Mouse (Mus musculus) yolk sac, embryonic 10.5 days (tissue): ENCODE data around the gene Ndufb6.

Experiments
- DNase-seq: peaks from one replicate; pipeline ENCODE4 v3.0.0-alpha.2; 2017; ENCODE audit warnings: low spot score

Ndufb6 gene

DNA sequence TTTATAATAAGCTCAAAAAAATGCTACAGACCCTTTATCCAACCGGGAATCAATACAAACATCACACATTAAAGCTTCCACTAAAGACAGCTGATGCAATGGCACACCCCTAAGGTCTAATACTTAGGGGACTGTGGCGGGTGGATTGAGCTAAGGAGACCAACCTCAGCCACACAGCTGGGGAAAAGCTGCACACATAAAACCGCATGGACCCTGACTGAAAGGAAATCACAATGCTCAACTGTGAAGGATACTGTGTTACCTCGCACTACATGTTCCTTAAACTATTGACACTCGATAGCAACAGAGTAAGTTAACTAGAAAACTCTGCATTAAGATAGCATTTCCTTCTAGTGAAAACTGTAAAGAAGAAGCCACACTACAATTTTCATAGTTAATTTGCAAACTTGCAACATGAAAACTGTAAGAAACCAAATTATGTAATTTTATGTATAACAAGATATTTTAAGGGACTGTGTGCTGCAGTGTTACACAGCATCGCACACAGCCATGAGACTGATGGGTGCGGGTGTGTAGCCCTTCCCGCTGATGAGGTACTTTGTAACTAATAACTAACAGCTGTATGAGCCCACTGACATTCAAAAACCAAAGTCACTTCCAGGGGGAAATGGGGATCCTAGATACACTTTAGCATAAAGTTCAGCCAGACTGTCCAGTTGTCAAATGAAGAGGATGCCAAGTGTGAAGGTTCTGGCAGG is 24.7 kb downstream of the Ndufb6 start:
- DNase-seq: no peak

DNA sequence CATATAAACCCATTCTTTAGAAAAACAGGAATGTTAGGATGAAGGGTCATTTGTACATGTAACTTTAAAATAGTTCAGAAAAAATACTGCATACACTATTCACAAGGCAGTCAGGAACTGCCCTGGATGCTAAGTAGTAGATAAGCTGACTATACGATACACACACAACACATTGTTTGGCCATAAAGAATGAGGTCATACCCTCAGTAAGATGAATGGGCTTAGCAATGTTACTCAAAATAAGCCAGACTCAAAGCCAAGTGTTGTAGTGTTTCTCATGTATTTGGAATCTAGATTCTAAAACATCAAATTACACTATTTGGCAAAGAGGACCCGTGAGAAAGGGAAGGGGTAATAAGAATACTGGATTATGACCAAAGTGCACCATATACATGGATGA is 25.5 kb downstream of the Ndufb6 start:
- DNase-seq: no peak

DNA sequence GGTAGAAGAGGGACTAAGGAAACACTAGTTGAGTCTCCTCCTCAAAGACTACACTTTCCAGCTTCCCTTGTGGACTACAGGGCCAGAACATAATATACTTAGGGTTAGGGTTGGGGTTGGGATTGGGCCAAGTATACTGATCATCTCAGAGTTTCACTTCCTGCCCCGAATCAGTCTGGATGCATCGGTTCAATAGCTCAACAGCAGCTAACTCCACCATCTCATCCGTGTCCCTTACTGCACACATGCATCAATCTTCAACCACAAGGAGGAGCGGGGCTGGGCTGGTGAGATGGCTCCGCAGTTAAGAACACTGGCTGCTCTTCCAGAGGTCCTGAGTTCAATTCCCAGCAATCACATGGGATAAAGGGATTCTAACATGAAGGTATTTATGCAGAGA is 28.2 kb downstream of the Ndufb6 start:
- DNase-seq: no peak

DNA sequence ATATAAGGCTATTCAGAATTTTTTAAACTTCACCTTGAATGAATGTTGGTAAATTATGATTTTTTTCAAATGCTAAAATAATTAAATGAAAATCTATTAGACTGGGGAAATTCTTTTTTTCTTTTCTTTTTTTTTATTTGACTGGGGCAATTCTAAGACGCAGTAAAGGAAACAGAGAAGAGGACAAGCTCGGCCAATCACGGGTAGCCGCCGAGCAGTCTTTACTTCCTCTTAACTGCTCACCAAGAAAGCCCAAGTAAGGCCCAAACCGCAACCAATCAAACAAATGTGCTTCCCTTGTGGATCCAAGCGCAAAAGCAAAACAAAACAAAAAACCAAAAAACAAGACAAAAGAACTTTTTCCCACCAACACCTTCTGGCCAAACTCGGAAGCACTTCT is 35.2 kb downstream of the Ndufb6 start:
- no peak for DNase-seq

DNA sequence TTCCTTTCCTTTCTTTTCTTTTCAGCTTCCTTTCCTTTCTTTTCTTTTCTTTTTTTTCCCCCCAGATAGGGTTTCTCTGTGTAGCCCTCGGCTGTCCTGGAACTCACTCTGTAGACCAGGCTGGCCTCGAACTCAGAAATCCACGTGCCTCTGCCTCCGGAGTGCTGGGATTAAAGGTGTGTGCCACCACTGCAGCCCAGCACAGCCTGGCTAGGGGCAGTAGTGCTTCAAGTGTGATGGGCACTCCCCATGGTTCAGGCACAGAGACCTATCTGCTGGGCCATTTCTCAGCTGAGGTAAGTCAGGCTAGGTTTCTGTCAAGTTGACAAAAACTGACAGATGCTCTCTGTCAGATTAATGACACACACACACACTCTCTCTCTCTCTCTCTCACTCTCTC is 36.2 kb downstream of the Ndufb6 start:
- no peak for DNase-seq

DNA sequence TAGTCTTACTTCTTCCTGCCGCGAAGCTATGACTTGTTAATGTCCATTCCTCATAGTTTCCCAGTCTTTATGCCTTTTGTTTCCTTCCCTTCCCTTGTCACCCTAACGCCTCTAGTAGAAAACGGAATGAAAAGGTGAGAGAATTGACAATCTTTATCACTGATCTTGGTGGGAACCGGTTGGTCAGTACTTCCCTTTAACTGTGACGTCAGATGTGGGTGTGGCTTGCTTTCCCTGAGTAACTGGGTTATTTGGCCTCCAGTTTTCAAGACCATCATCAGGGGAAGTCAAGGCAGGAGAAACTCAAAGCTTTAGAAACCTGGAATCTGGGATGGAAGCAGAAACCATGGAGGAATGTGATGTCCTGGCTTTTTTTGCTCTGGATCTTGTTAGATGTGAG is 37.3 kb downstream of the Ndufb6 start:
- no peak for DNase-seq

DNA sequence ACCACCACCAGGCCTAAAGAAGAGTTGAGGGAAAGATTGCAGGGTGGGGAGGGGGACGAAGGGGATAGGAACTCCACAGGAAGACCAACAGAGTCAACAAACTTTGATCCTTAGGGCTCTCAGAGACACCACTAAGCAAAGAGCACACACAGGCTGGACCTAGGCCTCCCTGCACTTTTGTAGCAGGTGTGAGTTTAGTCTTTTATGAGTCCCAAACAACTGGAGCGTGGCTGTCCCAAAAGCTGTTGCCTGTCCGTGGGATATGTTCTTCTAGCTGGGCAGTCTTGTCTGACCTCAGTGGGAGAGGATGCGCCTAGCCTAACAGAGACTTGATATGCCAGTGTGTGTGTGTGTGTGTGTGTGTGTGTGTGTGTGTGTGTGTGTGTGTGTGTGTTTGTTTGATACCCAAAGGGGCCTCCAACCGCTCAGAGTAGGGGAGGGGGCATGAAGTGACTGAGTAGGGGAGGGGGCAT is 38.9 kb downstream of the Ndufb6 start:
- no peak for DNase-seq

DNA sequence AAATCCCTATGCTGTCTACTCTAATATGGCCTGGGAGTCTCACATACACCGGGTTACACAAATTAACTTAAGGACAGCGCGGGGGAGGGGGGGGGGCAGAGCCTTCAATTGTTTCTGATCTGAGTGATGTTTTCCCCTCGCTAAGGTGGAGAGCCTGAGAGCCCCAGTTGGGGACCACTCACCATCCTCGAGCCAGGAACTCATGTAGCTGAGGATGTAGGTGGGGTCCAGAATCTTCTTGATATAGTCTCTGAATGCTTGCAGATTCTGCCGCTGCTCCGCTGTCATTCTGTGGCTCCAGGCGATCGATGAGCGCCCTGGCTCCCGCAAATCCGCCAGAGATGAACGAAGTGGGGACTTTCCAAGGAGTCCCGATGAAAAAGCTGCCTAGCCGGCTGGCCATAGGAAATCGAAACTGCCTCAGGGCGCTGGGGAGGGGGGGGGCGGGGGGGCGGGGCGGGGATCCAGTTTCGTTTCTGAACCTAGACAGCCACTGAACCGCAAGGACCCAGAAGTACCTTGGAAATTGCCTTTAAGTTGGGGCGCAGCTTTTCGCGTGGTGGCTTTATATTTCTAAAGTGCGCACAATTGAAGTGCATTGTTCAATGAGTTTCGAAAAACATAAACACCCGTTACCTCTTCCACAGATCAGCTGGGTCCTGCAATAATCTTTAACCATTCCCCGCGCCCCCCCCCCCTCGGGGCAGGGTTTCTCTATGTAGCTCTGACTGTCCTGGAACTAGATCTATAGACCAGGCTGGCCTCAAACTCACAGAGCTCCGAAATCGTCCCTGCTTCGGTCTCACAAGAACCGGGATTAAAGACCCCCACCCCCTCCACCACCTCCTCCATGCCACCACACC is 39.6 kb downstream of the Ndufb6 start, which contains the start of gene Ddx58:
Gene Ddx58, minus strand, starts transcription at position 420 of the 863 bp plus-strand sequence.
- peak; percentile 82 for DNase-seq

DNA sequence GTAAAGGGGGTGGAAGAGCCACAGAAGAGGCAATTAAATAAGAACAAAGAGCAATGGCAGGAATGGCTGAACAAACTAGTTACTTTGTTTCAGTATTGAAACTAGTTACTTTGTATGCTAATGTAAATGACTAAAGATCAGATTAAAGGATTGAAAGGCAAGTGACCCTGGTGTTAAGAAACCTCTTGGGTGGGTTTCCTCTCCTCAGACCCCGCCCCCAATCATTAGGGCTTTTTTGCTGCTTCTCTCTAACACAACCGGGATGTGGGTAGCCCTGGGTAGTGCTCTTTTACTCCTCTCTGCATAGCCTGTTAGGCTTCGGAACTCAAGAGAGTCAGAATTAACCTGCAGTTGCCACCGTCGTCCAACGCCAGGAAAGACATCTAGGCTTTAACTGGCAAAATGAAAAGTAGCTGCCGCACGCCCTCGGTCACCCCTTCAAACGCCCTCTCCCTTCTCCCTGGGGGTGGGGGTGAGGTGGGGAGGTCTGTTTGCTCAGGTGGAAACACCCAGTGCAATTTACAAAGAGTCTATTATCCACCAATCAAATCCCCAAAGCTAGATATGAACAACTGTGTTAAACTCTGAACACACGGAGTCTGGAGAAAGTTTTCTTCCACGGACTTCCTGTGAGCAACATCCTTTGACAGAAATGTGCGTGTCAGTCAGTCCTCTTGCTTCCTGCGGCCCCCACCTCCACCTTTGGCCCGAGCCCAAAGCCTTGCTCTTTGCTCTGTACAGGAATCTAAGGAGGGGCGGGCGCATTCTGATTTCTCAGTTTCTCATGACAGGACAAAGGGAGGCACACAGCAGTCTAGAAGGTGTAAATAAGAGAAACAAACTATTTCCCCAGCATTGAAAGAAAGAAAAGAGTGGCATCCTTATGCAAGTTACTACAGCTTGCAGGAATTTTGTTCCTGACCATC is 40.5 kb downstream of the Ndufb6 start:
- DNase-seq: peak; percentile 79

DNA sequence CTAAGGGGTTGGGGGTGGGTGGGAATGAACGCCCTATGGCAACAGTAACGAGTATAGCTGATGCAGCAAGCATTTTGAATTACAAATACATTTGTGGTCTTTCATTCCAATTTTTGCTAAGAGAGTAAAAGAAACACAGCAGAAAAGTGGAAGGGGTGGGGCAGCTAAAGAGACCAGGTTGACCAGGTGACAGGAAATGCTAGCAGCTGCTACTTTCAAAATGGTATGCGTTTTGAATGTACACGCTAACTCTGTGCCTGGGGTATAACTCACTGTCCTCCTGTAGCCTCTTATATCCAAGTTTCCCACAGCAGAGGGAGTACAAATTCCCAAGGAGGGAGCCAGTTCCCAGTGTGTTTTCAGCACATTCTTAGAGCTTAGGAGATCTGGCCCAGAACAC is 42.4 kb downstream of the Ndufb6 start:
- no peak for DNase-seq

DNA sequence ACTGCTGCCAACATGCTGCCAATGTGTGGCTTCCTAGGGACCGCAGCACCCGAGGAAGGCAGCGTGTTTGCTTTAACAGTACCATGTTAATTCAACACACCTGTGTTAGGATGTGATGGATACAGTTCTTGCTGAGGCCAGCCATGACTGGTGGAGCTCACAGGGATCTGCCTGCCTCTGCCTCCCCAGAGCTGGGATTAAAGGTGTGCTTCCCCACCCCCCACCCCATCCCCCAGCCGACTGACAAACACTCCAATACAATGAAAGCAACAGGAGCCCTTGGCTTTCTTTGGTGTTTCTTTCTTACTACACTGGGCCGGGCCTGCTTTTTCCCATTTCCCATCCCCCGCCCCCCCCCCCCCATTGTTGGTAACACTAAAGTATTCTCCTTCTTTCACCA is 45.0 kb downstream of the Ndufb6 start:
- no peak for DNase-seq

DNA sequence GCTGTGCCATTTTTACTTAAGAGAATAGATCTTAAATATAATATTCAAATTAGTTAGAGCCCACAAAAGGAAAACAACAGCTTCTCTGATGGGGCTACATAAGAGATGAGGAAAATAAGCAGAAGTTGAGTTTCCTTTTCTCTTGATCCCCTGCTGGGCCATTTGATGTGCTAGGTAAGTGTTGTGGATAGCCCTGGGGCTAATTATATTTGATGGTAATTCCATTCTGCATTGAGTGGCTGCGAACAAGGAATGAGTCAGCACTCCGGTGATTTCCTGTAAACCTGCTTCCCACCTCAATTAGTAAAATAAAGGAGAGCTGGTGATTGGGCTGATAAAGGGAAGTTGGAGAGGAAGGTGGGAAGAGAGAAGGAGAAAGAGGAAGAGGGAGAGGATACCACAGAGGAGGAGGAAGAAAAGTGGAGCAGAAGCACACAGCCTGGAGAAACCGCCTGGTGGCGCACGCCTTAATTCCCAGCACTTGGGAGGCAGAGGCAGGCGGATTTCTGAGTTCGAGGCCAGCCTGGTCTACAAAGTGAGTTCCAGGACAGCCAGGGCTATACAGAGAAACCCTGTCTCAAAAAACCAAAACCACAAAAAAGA is 46.1 kb downstream of the Ndufb6 start:
- no peak for DNase-seq

DNA sequence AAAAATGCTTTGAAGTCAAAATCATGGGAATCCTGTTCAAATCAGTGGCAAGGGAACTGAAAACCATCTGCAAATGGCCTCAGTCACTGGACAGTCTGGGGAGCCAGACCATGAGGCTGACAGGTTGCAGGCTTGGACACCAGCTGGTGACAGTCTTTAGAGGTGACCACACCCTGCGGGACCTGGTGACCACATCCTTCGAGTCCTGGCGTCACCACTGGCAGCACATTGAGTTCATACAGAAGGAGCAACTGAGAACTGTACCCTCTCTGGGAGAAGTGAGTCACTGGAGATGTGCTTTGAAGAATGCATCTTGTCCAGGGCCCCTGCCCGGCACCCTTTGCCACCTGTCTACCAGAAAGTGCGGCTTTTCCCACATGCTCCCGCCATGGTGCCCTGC is 49.5 kb downstream of the Ndufb6 start:
- no peak for DNase-seq

DNA sequence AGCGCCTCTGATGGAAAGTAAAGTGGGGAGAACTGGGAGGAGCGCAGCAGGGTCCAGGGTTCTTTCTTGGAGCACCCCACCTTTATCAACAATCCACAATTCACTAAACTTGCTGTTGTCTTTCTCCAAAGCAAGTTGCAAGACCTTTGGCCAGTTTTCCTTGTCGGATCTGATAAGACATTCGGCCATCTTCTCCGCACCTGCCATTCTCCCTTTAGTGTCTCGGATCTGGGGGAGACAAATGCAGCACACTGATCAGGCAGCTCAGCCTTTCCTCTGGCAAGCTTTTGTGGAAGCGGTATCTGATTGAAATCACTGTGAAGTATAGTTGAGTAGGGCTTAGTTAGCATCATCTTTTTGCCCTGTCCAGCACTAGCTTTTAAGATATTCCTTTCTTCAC is 51.3 kb downstream of the Ndufb6 start:
- DNase-seq: no peak

DNA sequence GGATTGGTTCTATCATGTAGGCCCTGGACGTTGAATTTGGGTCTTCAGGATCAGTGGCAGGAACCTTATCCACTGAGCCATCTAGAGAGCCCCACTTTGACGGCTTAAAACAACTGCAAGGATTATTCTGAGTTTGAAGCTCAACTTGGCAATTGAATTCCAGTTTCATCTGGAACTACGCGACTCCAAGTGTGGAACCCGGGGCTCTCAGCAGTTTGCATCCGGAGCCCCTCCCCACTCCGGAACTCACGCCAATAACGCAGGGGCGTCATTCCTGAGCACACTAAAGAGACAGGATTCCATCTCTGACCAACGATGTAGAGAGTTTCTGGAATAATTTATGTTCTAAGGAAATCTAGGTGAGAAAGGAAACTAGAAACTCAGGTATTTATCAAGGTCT is 52.1 kb downstream of the Ndufb6 start:
- DNase-seq: no peak

DNA sequence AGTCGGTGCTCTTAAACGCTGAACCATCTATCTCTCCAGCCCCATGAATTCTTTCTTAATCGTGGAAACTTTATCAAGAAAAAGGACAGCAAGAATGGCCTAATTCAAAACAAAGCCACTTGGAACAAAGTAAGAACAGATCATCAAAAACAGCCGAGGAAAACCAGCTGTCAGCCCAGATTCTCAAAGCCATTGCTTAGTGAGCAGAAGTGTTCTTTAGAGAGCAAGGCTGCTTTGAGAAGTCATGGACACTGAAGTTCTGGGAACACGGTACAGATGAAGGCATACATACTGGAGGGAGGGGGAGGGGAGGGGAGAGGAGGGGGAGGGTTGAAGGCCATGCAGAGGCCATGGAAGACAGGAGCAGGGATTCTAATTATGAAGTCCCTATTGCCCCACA is 53.1 kb downstream of the Ndufb6 start:
- no peak for DNase-seq

DNA sequence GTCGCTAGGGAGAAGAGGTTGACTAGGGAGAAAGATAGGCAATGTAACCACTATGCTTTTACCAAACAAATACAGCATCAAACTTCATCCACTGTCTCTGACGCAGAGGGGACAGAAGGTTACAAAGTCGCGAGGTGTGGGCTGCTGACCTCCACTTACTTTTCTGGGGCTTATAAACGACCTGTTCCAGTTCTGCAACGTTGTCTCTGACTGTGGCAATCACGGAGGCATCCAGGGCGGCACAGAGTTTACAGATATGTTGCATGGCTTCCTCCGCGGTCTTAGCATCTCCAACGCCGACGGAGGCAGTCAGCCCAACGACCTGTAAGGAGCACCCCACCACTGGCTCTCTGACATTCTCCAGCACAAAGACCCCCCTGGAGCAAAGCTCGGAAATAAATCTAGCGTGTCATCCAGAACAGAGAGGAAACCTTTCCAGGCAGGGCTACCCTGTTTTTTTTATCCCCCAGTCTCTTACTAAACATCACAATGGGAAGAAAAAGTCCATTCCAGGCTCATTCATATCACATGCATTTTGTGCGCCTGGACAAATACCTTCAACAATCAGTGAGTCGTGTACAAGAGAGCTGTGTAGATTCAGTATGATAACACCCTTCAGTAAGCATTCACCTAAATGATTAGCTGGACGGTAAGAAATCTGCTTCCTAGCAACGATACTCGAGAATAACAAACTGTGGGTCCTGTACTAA is 57.2 kb downstream of the Ndufb6 start:
- no peak for DNase-seq

DNA sequence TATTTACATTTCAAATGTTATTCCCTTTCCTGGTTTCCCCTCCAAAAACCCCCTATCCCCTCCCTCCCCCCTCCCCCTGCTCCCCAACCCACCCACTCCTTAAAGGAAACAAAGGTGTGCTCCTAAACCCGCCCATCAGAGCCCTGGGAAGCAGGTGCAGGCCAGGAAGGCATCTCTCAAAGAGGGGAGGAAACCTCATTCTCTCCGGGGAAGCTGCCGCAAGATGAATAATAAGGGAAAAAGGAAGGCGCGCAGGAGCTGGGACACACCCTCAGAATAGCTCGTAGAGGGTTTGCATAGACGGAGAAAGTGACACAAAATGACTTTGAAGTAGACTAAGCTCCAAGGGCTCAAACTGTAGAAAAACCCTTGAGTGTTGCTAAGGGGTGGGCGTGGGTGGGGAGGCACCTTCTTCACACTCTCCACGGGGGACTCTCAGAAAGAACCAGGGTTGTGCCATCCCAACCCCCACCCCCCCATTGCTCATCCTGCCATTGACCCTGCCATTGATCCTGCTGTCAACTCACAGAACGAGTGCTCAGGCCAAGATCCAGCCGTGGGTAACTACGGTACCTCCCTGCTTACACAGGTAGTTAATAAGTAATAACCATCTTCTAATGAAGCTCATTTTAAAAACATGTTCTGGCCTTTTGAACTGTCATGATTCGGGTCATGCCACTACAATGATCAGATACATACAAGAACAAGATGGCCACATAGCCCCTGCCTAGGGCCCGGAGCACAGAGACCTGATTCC is 58.0 kb downstream of the Ndufb6 start:
- DNase-seq: peak; percentile 31
